Comparison of ENCODE assay signal across 10 mouse cellular contexts in the genomic region with DNA sequence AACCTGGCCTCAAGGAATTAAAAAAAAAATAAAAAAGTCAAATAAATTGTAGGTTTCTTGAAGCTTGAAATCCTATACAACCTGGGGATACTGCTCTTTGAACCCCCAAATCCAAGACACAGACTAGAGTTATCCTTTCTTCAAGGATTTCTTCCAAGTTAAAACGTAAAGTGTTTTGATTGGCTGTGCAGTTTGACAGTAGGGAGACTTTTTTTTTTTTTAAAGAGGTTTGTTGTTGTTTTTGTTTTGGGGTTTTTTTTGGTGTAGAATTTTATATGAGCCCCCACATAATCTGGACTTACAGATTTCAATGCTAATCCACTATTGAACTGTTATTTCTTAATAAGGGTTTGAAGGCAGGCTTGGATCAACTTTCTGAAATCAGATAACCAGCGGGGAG. TPM values are rescaled to one million over a fixed set of nuclear protein-coding genes. Genes with fewer than 3 reads are reported as not detected.
DNase-seq lines count a peak whose midpoint lies in the region; ATAC-seq lines count a peak whose summit lies in the region.
"Had no signal": no experiment of that assay in that cellular context is flagged by ENCODE, and none has a peak within 500 bp of the region (broad histone marks: within the 10 kb centered on the region; RNA-seq: fewer than 3 reads in every experiment).

No protein-coding gene starts in this region.

- H3K27ac ChIP-seq in heart, embryonic 15.5 days = no peak overlapping the region
- H3K27ac ChIP-seq in embryonic facial prominence, embryonic 10.5 days (replicated peaks) = 0 out of 2 replicates have a peak overlapping the region, but pooled peaks have one; percentile 82
- peak overlapping the region; percentile 92 for H3K27ac ChIP-seq in hindbrain, embryonic 15.5 days (replicated peaks)
- H3K27ac ChIP-seq in midbrain, embryonic 13.5 days = peak overlapping the region; percentile 92
- H3K27ac ChIP-seq: intestine, embryonic 15.5 days had no signal

- H3K4me1 ChIP-seq in heart, embryonic 15.5 days (replicated peaks) = peaks cover 3% of the 10 kb centered on the region; the same call in 1 of the 2 replicates
- H3K4me1 ChIP-seq in embryonic facial prominence, embryonic 10.5 days = no peaks in the 10 kb centered on the region
- peaks cover 3% of the 10 kb centered on the region; the same call in 1 of the 2 replicates for H3K4me1 ChIP-seq in hindbrain, embryonic 15.5 days (replicated peaks)
- peaks cover 13% of the 10 kb centered on the region; the same call in 1 of the 2 replicates for H3K4me1 ChIP-seq in midbrain, embryonic 13.5 days (replicated peaks)
- H3K4me1 ChIP-seq: intestine, embryonic 15.5 days had no signal

- no peak overlapping the region for H3K4me3 ChIP-seq in heart, embryonic 15.5 days
- peak overlapping the region; percentile 54 for H3K4me3 ChIP-seq in embryonic facial prominence, embryonic 10.5 days
- peak overlapping the region; percentile 41 for H3K4me3 ChIP-seq in hindbrain, embryonic 15.5 days
- peak overlapping the region; percentile 42 for H3K4me3 ChIP-seq in midbrain, embryonic 13.5 days (replicated peaks)

- 72% methylated on average over 2 of the region's 2 CpGs for WGBS in heart, embryonic 15.5 days
- 66% methylated on average over 2 of the region's 2 CpGs for WGBS in embryonic facial prominence, embryonic 10.5 days
- 51% methylated on average over 2 of the region's 2 CpGs for WGBS in hindbrain, embryonic 15.5 days
- WGBS in midbrain, embryonic 13.5 days = 54% methylated on average over 2 of the region's 2 CpGs

- H3K9me3 ChIP-seq in heart, embryonic 15.5 days (replicated peaks) = no peaks in the 10 kb centered on the region
- H3K9me3 ChIP-seq in embryonic facial prominence, embryonic 10.5 days = no peaks in the 10 kb centered on the region
- H3K9me3 ChIP-seq in hindbrain, embryonic 15.5 days = no peaks in the 10 kb centered on the region
- H3K9me3 ChIP-seq in midbrain, embryonic 13.5 days = no peaks in the 10 kb centered on the region
- H3K9me3 ChIP-seq: intestine, embryonic 15.5 days had no signal

- peak overlapping the region; percentile 71; the same call in 1 of the 2 replicates for H3K4me2 ChIP-seq in heart, embryonic 15.5 days
- H3K4me2 ChIP-seq in hindbrain, embryonic 15.5 days = peak overlapping the region; percentile 56
- H3K4me2 ChIP-seq in midbrain, embryonic 13.5 days (replicated peaks) = peak overlapping the region; percentile 51

- H3K36me3 ChIP-seq in heart, embryonic 15.5 days = no peaks in the 10 kb centered on the region
- no peaks in the 10 kb centered on the region for H3K36me3 ChIP-seq in embryonic facial prominence, embryonic 10.5 days (replicated peaks)
- no peaks in the 10 kb centered on the region for H3K36me3 ChIP-seq in hindbrain, embryonic 15.5 days
- H3K36me3 ChIP-seq in midbrain, embryonic 13.5 days = no peaks in the 10 kb centered on the region
- H3K36me3 ChIP-seq: intestine, embryonic 15.5 days had no signal

- no peak overlapping the region for H3K9ac ChIP-seq in heart, embryonic 15.5 days
- no peak overlapping the region for H3K9ac ChIP-seq in hindbrain, embryonic 15.5 days
- H3K9ac ChIP-seq in midbrain, embryonic 13.5 days (replicated peaks) = no peak overlapping the region
- H3K9ac ChIP-seq: intestine, embryonic 15.5 days had no signal

- no peak for ATAC-seq in heart, embryonic 15.5 days (replicated peaks; ENCODE audit: insufficient number of reproducible peaks, insufficient read depth, low FRiP score, low read depth)
- no peak for ATAC-seq in hindbrain, embryonic 15.5 days (ENCODE audit: low FRiP score, low read depth)
- ATAC-seq in midbrain, embryonic 13.5 days = no peak
- ATAC-seq: intestine, embryonic 15.5 days had no signal

- no peaks in the 10 kb centered on the region for H3K27me3 ChIP-seq in heart, embryonic 15.5 days
- peaks cover 17% of the 10 kb centered on the region; the same call in 1 of the 2 replicates for H3K27me3 ChIP-seq in embryonic facial prominence, embryonic 10.5 days (replicated peaks; ENCODE audit: low read depth, poor library complexity, severe bottlenecking)
- no peaks in the 10 kb centered on the region for H3K27me3 ChIP-seq in hindbrain, embryonic 15.5 days
- no peaks in the 10 kb centered on the region for H3K27me3 ChIP-seq in midbrain, embryonic 13.5 days
- H3K27me3 ChIP-seq: intestine, embryonic 15.5 days had no signal

- no peak for DNase-seq in heart, adult 9 months (ENCODE audit: low spot score in 2 of 2)
- DNase-seq in embryonic facial prominence, embryonic 10.5 days (ENCODE audit: low spot score) = no peak
- no peak for DNase-seq in spleen, postnatal 36 days (ENCODE audit: low spot score in 2 of 2)
- no peak for DNase-seq in cerebellum, adult 18-20 months
- DNase-seq in urinary bladder, postnatal 36 days (ENCODE audit: low spot score in 2 of 2) = no peak
- DNase-seq: adrenal gland, adult 2 months had no signal

RNA-seq across cellular contexts. Expression of a gene that starts 21.6 kb away (rescaled TPM):
- polyA plus RNA-seq in heart, embryonic 15.5 days (2015; fragmentation: Nextera tagmentation; extraction: Ambion mirVana) = 0.69 and 1.1 TPM in 2 replicates
- polyA plus RNA-seq in embryonic facial prominence, embryonic 10.5 days (2016; fragmentation: Nextera tagmentation; extraction: Ambion mirVana) = 4.3 and 6.3 TPM in 2 replicates
- 23.1 and 23.9 TPM in 2 replicates for polyA plus RNA-seq in hindbrain, embryonic 15.5 days (2015; fragmentation: Nextera tagmentation; extraction: Ambion mirVana)
- 22.6 and 23.1 TPM in 2 replicates for polyA plus RNA-seq in midbrain, embryonic 13.5 days (2015; fragmentation: Nextera tagmentation; extraction: Ambion mirVana)

RNA-seq across cellular contexts. Expression of a gene that starts 44.3 kb away (rescaled TPM):
- polyA plus RNA-seq in heart, embryonic 15.5 days (2015; fragmentation: Nextera tagmentation; extraction: Ambion mirVana) = 9.0 and 11.0 TPM in 2 replicates
- 27.9 and 28.4 TPM in 2 replicates for polyA plus RNA-seq in embryonic facial prominence, embryonic 10.5 days (2016; fragmentation: Nextera tagmentation; extraction: Ambion mirVana)
- polyA plus RNA-seq in hindbrain, embryonic 15.5 days (2015; fragmentation: Nextera tagmentation; extraction: Ambion mirVana) = 4.9 and 6.0 TPM in 2 replicates
- 8.3 and 8.4 TPM in 2 replicates for polyA plus RNA-seq in midbrain, embryonic 13.5 days (2015; fragmentation: Nextera tagmentation; extraction: Ambion mirVana)
